Mouse (Mus musculus) lung, adult 2 months (tissue): Measurements from ENCODE around the gene Dcaf1.

Source experiments
- CTCF ChIP-seq: fragments of 200-500 bp; IDR thresholded peaks from 2 replicates; pipeline ENCODE4 v1.5.1; 2011; ENCODE audit warnings: mild to moderate bottlenecking, low read length, control low read depth; ENCODE audit not compliant: insufficient read depth
- POLR2A ChIP-seq: fragments of 200-500 bp; IDR thresholded peaks from 2 replicates; pipeline ENCODE4 v1.6.1; 2011; ENCODE audit warnings: low read depth, mild to moderate bottlenecking, control low read depth, low read length, borderline replicate concordance; ENCODE audit errors: extremely low read depth

- TF ChIP-seq CTCF, result no peak
- TF ChIP-seq POLR2A, result no peak
These were observed 79.9 kb downstream of the Dcaf1 start for GRCm38 (mm10) chr9:106901596-106901995.
